Mouse (Mus musculus) layer of hippocampus, postnatal 25 days (tissue): ENCODE measurements around the gene Dnaaf5. TPM values are rescaled to one million over a fixed set of nuclear protein-coding genes. Genes with fewer than 3 reads are reported as not detected.

Source experiments
- DNase-seq, 2 experiments: peaks; one replicate each; pipeline ENCODE4 v3.0.0; 2022; ENCODE audit warnings: mixed read lengths in 2 of 2, low spot score in 1 of 2; ENCODE audit errors: extremely low spot score in 1 of 2
- total RNA-seq, 2 experiments: library from RNA; stranded (reverse); gene quantifications; 2 replicates each; pipeline ENCODE4 v1.2.3; 2021

Gene Dnaaf5
- total RNA-seq, 2 experiments from 2014 or later = 6.8 to 7.6 TPM

- no peak for DNase-seq
These were observed 70.6 kb downstream of the Dnaaf5 start for GRCm38 (mm10) chr5:139220610-139221009.

GRCm38 (mm10) chr5:139223331-139223730 lies 73.3 kb downstream of the Dnaaf5 start:
- DNase-seq = no peak

- no peak for DNase-seq
These were observed 77.2 kb downstream of the Dnaaf5 start for GRCm38 (mm10) chr5:139227236-139227635.

- no peak for DNase-seq
These were observed 77.6 kb downstream of the Dnaaf5 start for GRCm38 (mm10) chr5:139227645-139228044.

- DNase-seq = no peak
These were observed 78.3 kb downstream of the Dnaaf5 start for GRCm38 (mm10) chr5:139228318-139228717.

- DNase-seq = no peak
These were observed 79.7 kb downstream of the Dnaaf5 start for GRCm38 (mm10) chr5:139229716-139230115.

- DNase-seq = no peak
These were observed 82.1 kb downstream of the Dnaaf5 start for GRCm38 (mm10) chr5:139232083-139232482.

GRCm38 (mm10) chr5:139234423-139234822 lies 84.4 kb downstream of the Dnaaf5 start:
- no peak for DNase-seq

Other genes starting within 250 kb of the Dnaaf5 start
- gene Pdgfa, start 152.9 kb upstream of the Dnaaf5 start, total RNA-seq = 10 to 100 TPM; 42.3 to 45.8 TPM
- gene Prkar1b, start 222 bp upstream of the Dnaaf5 start, total RNA-seq = 100 to 1,000 TPM; 375 to 428 TPM
- 10 to 100 TPM; 65.6 to 86.5 TPM for gene Sun1, start 50.4 kb downstream of the Dnaaf5 start, total RNA-seq
- gene Get4, start 102.1 kb downstream of the Dnaaf5 start, total RNA-seq = 10 to 100 TPM; 45.2 to 55.3 TPM
- 100 to 1,000 TPM; 207 to 215 TPM for gene Adap1, start 175.4 kb downstream of the Dnaaf5 start, total RNA-seq
- gene Cox19, start 201.2 kb downstream of the Dnaaf5 start, total RNA-seq = 10 to 100 TPM; 66.7 to 67.9 TPM
- gene Cyp2w1, start 202.4 kb downstream of the Dnaaf5 start, total RNA-seq = not detected
- gene Gpr146, start 227.5 kb downstream of the Dnaaf5 start, total RNA-seq = 10 to 100 TPM; 12.7 to 13.1 TPM